Mouse (Mus musculus): Measurements from ENCODE around the gene Slc4a3.

DNA sequence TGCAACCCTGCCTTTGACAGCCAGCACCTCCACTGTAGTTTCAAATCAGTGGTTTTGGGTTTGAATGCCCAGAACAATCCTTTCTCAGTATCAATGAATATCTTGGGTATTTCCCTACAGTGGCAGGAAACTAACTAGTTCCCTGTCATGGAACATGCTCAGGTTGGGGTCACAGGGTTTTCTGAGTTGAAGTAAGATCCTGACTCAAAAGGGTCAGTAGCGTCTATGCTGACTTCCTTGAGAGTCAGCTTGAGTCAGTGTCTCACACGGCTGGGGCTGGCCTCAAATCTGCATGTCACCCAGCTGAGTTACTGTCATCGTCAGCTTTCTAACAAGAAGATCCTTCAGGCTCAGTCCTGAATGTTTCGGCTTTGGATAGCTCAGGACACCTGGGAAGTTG is 47.2 kb upstream of the Slc4a3 start:
- TF ChIP-seq CTCF (IDR thresholded peaks at IDR 0.05; ENCODE audit: borderline replicate concordance, control insufficient read depth, extremely low read depth, insufficient read depth, low read length, poor library complexity) (no peak), POLR2A (IDR thresholded peaks at IDR 0.05; ENCODE audit: control insufficient read depth, extremely low read depth, insufficient read depth, low read length, poor library complexity) (no peak)

All from thymus, adult 2 months (tissue).